Mouse (Mus musculus) MN1 (cell line): ENCODE results near the gene Tfeb.
A peak's percentile ranks its signal among the peaks of the same experiment; 100 is the strongest.

Source experiments
- DNase-seq: peaks from one replicate; pipeline ENCODE4 v3.0.0-alpha.2; 2016; ENCODE audit warnings: low spot score

Gene Tfeb

GRCm38 (mm10) chr17:47712889-47713571 lies 23.8 kb upstream of the Tfeb start:
- no peak for DNase-seq

- no peak for DNase-seq
Observed at GRCm38 (mm10) chr17:47715037-47715436, 21.8 kb upstream of the Tfeb start.

DNA sequence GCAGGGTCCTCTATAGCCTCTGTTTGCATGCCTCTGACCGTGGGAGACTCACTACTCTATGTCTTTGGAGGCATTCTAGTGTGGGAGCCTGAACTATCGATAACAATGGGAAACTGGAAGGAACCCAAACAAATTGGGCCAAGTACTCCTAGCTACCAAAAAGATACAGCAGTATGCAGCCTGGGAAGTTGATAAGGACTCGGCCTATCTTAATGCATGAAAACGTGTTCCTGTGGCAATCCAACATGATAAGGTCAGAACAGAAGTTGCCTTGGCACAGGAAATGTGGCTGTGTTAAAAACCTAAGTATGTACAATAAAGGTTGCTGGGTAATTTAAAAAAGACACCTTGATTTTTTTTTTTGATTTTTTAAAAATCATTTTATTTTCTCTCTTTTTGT lies 15.6 kb upstream of the Tfeb start:
- DNase-seq: no peak

DNA sequence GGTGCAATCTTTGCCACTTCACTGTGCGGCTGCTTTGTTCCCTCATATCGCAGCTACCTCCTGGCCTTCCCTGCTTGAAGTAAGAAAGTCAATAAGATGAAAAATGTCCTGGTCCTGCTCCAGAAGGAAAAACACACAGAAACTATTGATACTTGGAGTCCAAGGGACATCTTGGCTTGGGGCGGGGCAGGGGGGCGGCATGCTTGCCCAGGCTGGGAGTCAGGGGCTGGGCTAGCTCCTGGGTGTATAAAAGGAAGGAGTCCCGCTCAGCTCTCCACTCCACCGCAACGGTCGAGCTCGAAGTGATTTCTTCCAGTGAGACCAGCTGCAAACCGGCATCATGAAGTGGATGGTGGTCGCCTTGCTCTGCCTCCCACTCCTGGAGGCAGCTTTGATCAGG lies 10.3 kb upstream of the Tfeb start, which contains the start of gene Pgc:
TSS of gene Pgc (plus strand) at position 277 of the 400 bp plus-strand sequence.
- no peak for DNase-seq

DNA sequence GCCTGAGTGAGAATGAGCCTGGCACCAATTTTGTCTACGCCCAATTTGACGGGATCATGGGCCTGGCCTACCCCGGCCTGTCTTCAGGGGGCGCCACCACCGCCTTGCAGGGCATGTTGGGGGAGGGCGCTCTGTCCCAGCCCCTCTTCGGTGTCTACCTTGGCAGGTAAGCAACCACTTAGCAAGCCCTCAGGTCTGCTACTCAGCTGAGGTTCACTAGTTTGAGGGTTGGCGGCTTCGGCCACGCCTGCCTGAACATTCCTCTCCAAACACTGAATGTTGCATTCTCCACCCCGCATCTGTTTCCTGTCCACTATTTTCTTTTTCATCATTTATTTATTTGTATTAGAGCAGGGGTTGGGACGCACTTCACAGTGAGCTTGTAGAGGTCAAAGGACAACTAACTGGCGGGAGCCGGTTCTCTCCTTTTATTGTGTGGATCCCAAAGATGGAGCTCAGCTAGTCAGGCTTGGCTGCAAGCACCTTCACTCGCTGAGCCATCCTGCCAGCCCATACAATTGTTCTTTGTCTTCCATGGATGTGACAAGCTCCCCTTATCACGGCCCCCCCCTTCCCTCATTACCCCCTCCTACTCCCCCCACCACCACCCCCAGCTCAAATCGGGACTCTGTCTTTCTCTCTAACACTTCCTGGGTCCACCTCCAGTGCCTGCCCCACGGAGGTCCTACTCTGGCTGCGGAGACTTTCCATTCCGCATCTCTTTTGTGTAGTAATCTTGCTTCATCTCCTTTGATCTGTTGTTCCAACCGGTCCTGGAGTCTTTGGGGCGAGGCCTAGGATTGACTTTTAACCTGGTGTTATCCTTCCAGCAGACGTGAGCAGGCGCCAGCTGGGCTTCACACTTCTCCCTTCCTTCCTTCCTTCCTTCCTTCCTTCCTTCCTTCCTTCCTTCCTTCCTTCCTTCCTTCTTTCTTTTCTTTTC lies 5.9 kb upstream of the Tfeb start:
- DNase-seq: no peak

- DNase-seq: no peak
Observed at GRCm38 (mm10) chr17:47735553-47736100, 1.2 kb upstream of the Tfeb start.

GRCm38 (mm10) chr17:47737271-47738065 lies 638 bp downstream of the Tfeb start:
- DNase-seq: peak; percentile 90

DNA sequence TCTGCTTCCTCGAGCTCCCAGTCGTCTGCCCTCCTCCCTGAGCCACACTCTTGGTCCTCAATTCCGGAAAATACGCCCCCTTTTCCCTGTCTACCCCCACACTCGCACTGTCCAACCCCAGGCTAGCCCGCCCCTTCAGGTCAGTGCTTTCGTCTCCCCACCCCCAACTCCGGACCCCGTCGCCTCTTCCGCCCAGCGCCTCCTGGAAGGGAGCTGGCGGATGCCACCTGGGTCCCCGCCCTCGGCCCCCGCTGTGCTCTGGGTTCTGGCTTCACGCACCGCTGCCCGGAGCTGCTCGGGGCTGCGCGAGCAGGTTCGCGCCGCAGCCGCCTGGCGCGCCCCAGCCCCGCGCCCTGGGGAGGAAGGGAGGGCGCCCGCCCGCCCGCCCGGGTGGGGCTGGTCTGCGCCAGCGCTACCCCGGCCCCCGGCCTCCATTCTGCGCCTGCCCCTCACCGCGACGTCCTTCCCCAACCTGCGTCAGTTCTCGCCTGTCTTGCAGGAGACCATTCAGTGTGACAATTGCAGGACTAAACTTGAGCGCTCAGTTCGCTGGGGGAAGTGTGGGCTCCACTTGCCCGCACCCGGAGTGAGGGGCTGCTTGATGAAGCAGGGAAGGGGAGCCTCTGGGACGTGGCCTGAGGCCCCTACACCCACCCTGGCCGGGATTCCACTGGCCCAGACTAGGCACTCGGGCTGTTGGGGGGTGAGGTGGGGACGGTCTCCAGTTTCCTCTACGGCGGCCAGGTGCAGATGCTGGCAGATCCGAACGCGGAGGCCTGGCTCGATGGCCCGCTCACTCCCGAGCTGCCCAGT lies 1.4 kb downstream of the Tfeb start:
- DNase-seq: peak; percentile 88

GRCm38 (mm10) chr17:47738879-47739798 lies 2.3 kb downstream of the Tfeb start:
- DNase-seq: peak; percentile 71

GRCm38 (mm10) chr17:47740186-47740585 lies 3.4 kb downstream of the Tfeb start:
- DNase-seq: no peak

- no peak for DNase-seq
Observed at GRCm38 (mm10) chr17:47742991-47743734, 6.3 kb downstream of the Tfeb start.

DNA sequence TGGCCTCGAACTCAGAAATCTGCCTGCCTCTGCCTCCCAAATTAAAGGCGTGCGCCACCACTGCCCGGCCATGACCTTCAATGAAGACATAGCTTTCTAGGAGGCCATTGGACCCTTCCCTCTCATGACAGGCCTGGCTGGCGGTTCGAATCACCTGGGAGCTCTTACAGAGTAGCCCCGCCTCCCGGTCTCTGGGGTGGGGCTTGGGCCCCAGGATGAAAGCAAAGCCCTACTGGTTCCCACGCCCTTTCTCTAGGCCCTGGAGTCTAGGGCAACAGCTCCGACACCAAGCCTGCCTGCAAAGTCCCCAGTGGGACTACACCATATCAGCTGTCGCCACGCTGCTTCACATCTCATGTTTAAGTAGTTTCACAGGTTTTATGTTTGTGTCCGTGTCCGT lies 7.3 kb downstream of the Tfeb start:
- DNase-seq: no peak

DNA sequence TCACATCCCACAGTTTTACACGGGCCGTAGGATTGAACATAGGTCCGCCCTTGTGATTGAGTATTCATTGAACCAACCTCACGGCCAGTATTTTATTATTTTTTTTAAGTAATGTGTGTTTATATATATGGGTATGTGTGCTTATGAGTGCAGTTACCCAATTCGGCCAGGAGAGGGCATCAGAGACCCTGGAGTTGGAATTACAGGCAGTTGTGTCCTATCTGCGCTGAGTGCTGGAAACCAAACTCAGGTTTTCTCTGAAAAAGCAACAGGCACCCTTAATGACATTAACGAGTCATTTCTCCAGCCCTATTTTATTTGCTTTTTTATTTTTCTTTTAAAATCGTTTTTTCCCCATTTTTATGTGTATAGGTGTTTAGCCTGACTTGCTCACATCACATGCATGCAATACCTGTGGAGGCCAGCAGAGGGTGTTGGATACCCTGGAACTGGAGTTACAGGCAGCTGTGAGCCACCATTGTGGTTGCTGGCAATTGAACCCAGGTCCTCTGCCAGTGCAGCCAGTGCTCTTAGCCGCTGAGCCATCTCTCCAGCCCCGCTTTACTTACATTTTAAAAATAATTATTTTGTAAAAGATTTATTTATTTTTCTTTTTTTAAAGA lies 8.0 kb downstream of the Tfeb start:
- DNase-seq: no peak

DNA sequence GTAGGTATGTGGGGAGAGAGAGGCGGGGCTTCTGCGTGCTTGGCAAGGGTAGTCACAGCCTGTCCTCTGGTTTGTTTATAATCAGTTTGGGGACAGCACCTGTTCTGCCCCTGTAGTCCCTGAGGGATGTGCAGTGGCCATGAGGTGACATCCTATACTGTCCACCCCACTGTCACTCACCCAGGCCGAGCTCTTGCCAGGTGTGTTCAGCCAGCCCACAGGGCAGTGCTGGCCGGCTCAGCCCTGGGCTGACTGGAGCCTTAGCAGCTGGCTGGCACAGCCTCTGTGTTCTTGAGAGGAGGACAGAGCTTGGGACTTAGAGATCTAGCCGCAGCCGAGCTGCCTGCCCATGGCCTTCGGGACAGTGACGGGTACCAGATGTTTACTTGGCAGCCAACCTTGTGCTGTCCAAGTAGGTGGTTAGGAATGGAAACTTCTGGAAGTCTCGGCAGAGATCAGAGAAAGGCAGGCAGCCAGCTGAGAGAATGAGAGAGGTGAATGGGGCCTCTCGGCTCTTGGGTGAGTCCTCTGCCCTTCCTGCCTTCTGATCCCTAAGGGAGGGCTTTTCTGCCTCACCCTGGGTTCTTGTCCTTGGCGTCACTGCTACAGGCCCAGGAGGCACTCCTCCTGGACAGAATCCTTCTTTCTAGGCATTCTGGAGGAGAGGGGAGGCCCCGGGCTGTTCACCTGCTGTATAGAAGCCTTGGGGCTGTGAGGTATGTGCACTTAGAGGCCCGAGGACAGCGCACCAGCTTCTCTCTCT lies 12.1 kb downstream of the Tfeb start:
- peak; percentile 57 for DNase-seq

DNA sequence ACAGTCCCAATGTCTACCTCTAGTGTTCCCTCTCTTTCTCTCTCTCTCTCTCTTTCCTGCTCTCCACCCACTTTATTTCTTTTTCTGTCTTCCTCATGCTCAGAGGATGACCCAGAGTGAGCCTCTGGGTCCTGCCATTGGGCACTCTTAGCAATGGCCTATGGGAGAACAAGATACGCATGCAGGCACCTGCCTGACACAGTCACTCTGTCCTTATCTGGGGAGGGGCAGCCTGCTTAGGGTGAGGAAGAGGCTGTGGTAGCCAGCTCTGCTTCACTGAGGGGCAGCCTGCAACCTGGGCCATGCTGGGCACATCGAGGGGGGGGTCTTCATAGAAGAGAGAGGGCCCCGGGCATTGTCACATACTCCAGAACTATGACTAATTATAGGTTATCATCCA lies 12.8 kb downstream of the Tfeb start:
- DNase-seq: no peak

- DNase-seq: no peak
Observed at GRCm38 (mm10) chr17:47750101-47750500, 13.3 kb downstream of the Tfeb start.

DNA sequence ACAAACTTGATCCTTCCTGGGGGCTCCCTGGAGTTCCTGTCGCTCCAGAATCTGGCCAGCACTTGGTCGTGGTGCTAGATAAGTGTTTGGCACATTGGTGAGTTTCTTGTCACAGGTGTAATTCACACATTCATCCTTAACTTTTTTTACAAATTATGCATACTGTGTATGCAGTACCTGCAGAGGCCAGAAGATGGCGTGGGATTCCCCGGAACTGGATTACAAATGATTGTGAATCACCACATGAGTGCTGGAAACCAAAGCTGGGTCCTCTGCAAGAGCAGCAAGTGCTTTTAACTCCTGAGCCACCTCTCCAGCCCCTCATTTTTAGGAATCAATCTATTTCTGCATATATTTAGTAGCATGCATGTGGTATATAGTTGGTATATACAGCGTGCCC lies 15.0 kb downstream of the Tfeb start:
- DNase-seq: no peak

DNA sequence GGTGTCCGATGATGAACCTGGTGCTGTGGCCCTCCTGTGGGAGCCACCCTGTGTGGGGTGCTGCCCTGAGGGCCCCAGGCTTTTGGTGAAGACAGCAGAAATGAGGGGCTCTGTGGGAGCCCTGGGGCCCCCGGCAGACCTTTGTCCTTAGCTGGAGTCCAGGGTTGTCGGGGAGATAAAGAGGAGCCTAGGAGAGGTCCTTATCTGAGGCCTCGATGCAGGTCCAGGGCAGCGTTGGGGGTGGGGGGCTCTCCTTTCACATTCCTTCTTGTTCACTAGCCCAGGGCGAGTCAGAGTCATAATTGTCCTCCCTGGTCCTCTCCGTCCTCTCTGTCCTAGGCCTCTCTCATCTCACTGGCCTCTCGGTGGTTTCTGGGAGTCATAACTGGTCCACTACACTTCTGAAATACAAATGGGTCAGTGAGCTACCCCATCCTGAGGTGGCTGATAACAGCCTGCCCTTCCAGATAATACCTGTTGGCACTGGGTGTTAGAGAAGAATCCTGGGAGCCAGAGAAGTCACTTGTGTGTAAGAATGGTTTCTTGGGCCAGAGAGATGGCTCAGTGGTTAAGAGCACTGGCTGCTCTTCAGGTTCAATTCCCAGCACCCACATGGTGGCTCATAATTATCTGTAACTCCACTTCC lies 16.4 kb downstream of the Tfeb start:
- DNase-seq: no peak
